Mouse (Mus musculus): ENCODE data around the gene Unc80.

Unc80 gene

DNA sequence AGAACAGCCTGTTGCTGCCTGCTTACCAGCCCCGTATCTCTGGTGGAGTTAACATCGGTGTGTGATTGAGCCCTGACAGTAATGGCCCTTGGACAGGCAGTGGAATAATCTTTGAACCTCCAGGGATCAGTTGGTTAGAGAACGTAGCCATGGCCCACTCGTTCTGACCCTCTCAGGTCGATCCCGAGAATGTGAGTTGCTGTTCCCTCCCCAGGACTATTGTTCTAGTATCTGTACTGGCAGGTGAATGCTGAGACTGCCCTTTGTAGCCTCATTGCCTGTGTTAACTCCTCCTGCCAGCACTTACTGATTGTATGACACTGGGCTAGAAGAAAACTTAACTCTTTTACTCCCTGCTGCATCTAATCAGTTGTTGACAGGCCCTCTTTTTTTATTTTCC is 236.4 kb downstream of the Unc80 start:
- no peak for ATAC-seq (ENCODE audit: low TSS enrichment)

GRCm38 (mm10) chr1:66712859-66713258 is 244.7 kb downstream of the Unc80 start:
- no peak for ATAC-seq (ENCODE audit: low TSS enrichment)

DNA sequence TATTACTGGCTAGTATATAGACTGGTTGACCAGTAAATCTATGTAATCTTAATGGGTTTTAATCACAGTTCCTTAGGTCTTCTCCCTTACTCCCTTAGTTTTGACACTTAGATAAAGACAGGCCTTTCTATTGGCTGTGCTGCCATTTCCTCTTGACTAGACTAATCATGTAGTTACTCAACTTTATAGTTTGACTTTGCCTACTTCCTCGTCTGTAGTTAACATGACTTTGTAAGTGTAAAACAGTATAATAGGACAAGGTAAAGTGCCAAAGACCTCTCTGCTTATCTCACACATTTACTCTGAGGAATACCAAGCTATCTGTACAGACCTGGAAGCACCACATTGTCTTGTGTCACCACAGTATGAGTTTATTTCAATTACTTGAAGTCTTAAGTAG is 262.4 kb downstream of the Unc80 start:
- ATAC-seq (ENCODE audit: low TSS enrichment) = no peak
